9 mouse cellular contexts compared by ENCODE assay signal in genomic region chr16:13781216-13781615, GRCm38 (mm10). TPM values are rescaled to one million over a fixed set of nuclear protein-coding genes. Genes with fewer than 3 reads are reported as not detected.
DNase-seq lines count a peak whose midpoint lies in the region; ATAC-seq and TF ChIP-seq lines count a peak whose summit lies in the region.
"Had no signal": no experiment of that assay in that cellular context is flagged by ENCODE, and none has a peak within 500 bp of the region (broad histone marks: within the 10 kb centered on the region; RNA-seq: fewer than 3 reads in every experiment).

No protein-coding gene starts in this region.

- H3K9ac ChIP-seq in kidney, embryonic 15.5 days: peak overlapping the region; percentile 95
- H3K9ac ChIP-seq in hindbrain, postnatal 0 days (replicated peaks; ENCODE audit: low read length): peak overlapping the region; percentile 79
- H3K9ac ChIP-seq in midbrain, postnatal 0 days (replicated peaks; ENCODE audit: low read length, poor library complexity, severe bottlenecking): peak overlapping the region; percentile 93

- ATAC-seq in kidney, embryonic 15.5 days (replicated peaks; ENCODE audit: low FRiP score): no peak
- ATAC-seq in hindbrain, postnatal 0 days: no peak
- peak; percentile 33; the same call in 1 of the 2 replicates for ATAC-seq in midbrain, postnatal 0 days (ENCODE audit: low FRiP score)

- 24% methylated on average over 8 of the region's 8 CpGs for WGBS in kidney, embryonic 15.5 days
- WGBS in hindbrain, postnatal 0 days: 39% methylated on average over 8 of the region's 8 CpGs
- WGBS in midbrain, postnatal 0 days: 41% methylated on average over 8 of the region's 8 CpGs

- TF ChIP-seq CTCF in bone marrow macrophage, adult 2 months (IDR thresholded peaks at IDR 0.05; ENCODE audit: low read depth, low read length): no peak
- no peak for TF ChIP-seq CTCF in hindbrain, postnatal 0 days (IDR thresholded peaks at IDR 0.05; ENCODE audit: low read depth)
- no peak for TF ChIP-seq CTCF in midbrain, postnatal 0 days (IDR thresholded peaks at IDR 0.05)

- no peak overlapping the region; the same call in 1 of the 2 replicates for H3K27ac ChIP-seq in kidney, embryonic 15.5 days
- no peak overlapping the region for H3K27ac ChIP-seq in bone marrow macrophage, adult 2 months (ENCODE audit: insufficient read depth, low read depth, low read length)
- H3K27ac ChIP-seq in hindbrain, postnatal 0 days: peak overlapping the region; percentile 82; the same call in 1 of the 2 replicates
- peak overlapping the region; percentile 81 for H3K27ac ChIP-seq in midbrain, postnatal 0 days (ENCODE audit: low read depth, low read length)

- H3K4me2 ChIP-seq in kidney, embryonic 15.5 days: peak overlapping the region; percentile 71
- peak overlapping the region; percentile 73 for H3K4me2 ChIP-seq in hindbrain, postnatal 0 days (ENCODE audit: low read depth, low read length)
- H3K4me2 ChIP-seq in midbrain, postnatal 0 days (ENCODE audit: low read depth, low read length, poor library complexity, severe bottlenecking): peak overlapping the region; percentile 75

- no peaks in the 10 kb centered on the region; the same call in 1 of the 2 replicates for H3K9me3 ChIP-seq in kidney, embryonic 15.5 days (replicated peaks)
- H3K9me3 ChIP-seq in hindbrain, postnatal 0 days (ENCODE audit: low read length): no peaks in the 10 kb centered on the region
- no peaks in the 10 kb centered on the region for H3K9me3 ChIP-seq in midbrain, postnatal 0 days (ENCODE audit: low read length)

- H3K27me3 ChIP-seq in kidney, embryonic 15.5 days: no peaks in the 10 kb centered on the region
- no peaks in the 10 kb centered on the region for H3K27me3 ChIP-seq in hindbrain, postnatal 0 days (ENCODE audit: insufficient read depth, low read length)
- no peaks in the 10 kb centered on the region for H3K27me3 ChIP-seq in midbrain, postnatal 0 days (ENCODE audit: insufficient read depth, low read length)

- no peak for DNase-seq in kidney, adult 9 months
- no peak for DNase-seq in hindbrain, postnatal 0 days (ENCODE audit: low spot score)
- no peak for DNase-seq in midbrain, postnatal 0 days (ENCODE audit: low spot score)
- no peak for DNase-seq in urinary bladder, postnatal 25 days (ENCODE audit: low spot score)
- no peak for DNase-seq in urinary bladder, postnatal 14 days (ENCODE audit: low spot score)
- no peak for DNase-seq in thymus, adult 18-20 months

- peaks cover 14% of the 10 kb centered on the region for H3K4me1 ChIP-seq in kidney, embryonic 15.5 days
- peaks cover 13% of the 10 kb centered on the region for H3K4me1 ChIP-seq in bone marrow macrophage, adult 2 months (ENCODE audit: control insufficient read depth, insufficient read depth, low read length)
- peaks cover 12% of the 10 kb centered on the region for H3K4me1 ChIP-seq in hindbrain, postnatal 0 days (ENCODE audit: insufficient read depth, low read length)
- peaks cover 12% of the 10 kb centered on the region; the same call in 1 of the 2 replicates for H3K4me1 ChIP-seq in midbrain, postnatal 0 days (ENCODE audit: insufficient read depth, low read length)

- peaks cover 32% of the 10 kb centered on the region for H3K36me3 ChIP-seq in kidney, embryonic 15.5 days
- peaks cover 18% of the 10 kb centered on the region for H3K36me3 ChIP-seq in hindbrain, postnatal 0 days (ENCODE audit: insufficient read depth, low read length)
- peaks cover 16% of the 10 kb centered on the region for H3K36me3 ChIP-seq in midbrain, postnatal 0 days (ENCODE audit: insufficient read depth, low read length)

- H3K4me3 ChIP-seq in kidney, embryonic 15.5 days (replicated peaks): peak overlapping the region; percentile 85
- peak overlapping the region; percentile 92 for H3K4me3 ChIP-seq in bone marrow macrophage, adult 2 months (ENCODE audit: insufficient read depth, low read length)
- H3K4me3 ChIP-seq in hindbrain, postnatal 0 days (ENCODE audit: low read length): peak overlapping the region; percentile 74
- peak overlapping the region; percentile 88 for H3K4me3 ChIP-seq in midbrain, postnatal 0 days (ENCODE audit: low read depth, low read length)

- TF ChIP-seq POLR2A in bone marrow macrophage, adult 2 months (IDR thresholded peaks at IDR 0.05; ENCODE audit: borderline replicate concordance, low read depth, low read length): no peak

RNA-seq across cellular contexts. Expression of gene Rrn3, which starts 0.7 kb away (rescaled TPM):
- 68.2 and 68.9 TPM in 2 replicates for polyA plus RNA-seq in kidney, embryonic 15.5 days (2015; fragmentation: Nextera tagmentation; extraction: Ambion mirVana)
- polyA plus RNA-seq in bone marrow macrophage, adult 2 months (2012; ENCODE audit: insufficient read depth, insufficient read length, missing spikeins): 14.4 and 16.7 TPM in 2 replicates
- 73.5 and 83.8 TPM in 2 replicates for total RNA-seq in hindbrain, postnatal 0 days (2014; rRNA removed)
- 74.7 and 77.2 TPM in 2 replicates for polyA plus RNA-seq in hindbrain, postnatal 0 days (2015; fragmentation: Nextera tagmentation; extraction: Ambion mirVana)
- total RNA-seq in midbrain, postnatal 0 days (2014; rRNA removed): 77.5 and 85.5 TPM in 2 replicates
- 74.6 and 80.8 TPM in 2 replicates for polyA plus RNA-seq in midbrain, postnatal 0 days (2015; fragmentation: Nextera tagmentation; extraction: Ambion mirVana)

RNA-seq across cellular contexts. Expression of gene Ntan1, which starts 37.4 kb away (rescaled TPM):
- polyA plus RNA-seq in kidney, embryonic 15.5 days (2015; fragmentation: Nextera tagmentation; extraction: Ambion mirVana): 162 and 163 TPM in 2 replicates
- 81.3 and 90.9 TPM in 2 replicates for polyA plus RNA-seq in bone marrow macrophage, adult 2 months (2012; ENCODE audit: insufficient read depth, insufficient read length, missing spikeins)
- total RNA-seq in hindbrain, postnatal 0 days (2014; rRNA removed): 138 and 171 TPM in 2 replicates
- polyA plus RNA-seq in hindbrain, postnatal 0 days (2015; fragmentation: Nextera tagmentation; extraction: Ambion mirVana): 234 and 243 TPM in 2 replicates
- 148 and 162 TPM in 2 replicates for total RNA-seq in midbrain, postnatal 0 days (2014; rRNA removed)
- 224 and 237 TPM in 2 replicates for polyA plus RNA-seq in midbrain, postnatal 0 days (2015; fragmentation: Nextera tagmentation; extraction: Ambion mirVana)

RNA-seq across cellular contexts. Expression of gene Pla2g10, which starts 50.4 kb away (rescaled TPM):
- polyA plus RNA-seq in kidney, embryonic 15.5 days (2015; fragmentation: Nextera tagmentation; extraction: Ambion mirVana): 0.53 and 1.6 TPM in 2 replicates
- not detected in 2 replicates for polyA plus RNA-seq in bone marrow macrophage, adult 2 months (2012; ENCODE audit: insufficient read depth, insufficient read length, missing spikeins)
- total RNA-seq in hindbrain, postnatal 0 days (2014; rRNA removed): not detected in 2 replicates
- polyA plus RNA-seq in hindbrain, postnatal 0 days (2015; fragmentation: Nextera tagmentation; extraction: Ambion mirVana): 0.19 TPM in 1 of 2 replicates, not detected in the other
- total RNA-seq in midbrain, postnatal 0 days (2014; rRNA removed): not detected in 2 replicates
- not detected in 2 replicates for polyA plus RNA-seq in midbrain, postnatal 0 days (2015; fragmentation: Nextera tagmentation; extraction: Ambion mirVana)
- total RNA-seq: common myeloid progenitor, adult 5-6 weeks had no signal

Comparison
In these comparisons a context has a peak if more than half of its experiments do, and no peak if none do; other contexts are left out.
1. H3K27ac ChIP-seq: peak in hindbrain, postnatal 0 days (single experiment) and midbrain, postnatal 0 days (single experiment); none in kidney, embryonic 15.5 days (single experiment) and bone marrow macrophage, adult 2 months (single experiment).
2. Peak in every context shown above with its lines, with median percentiles within 50 percentile points of each other: H3K4me2 ChIP-seq, H3K4me3 ChIP-seq and H3K9ac ChIP-seq.